Mouse (Mus musculus): ENCODE data around the gene Ptprc.

GRCm38 (mm10) chr1:138123866-138124265 is 51.6 kb downstream of the Ptprc start:
- TF ChIP-seq HCFC1 (IDR thresholded peaks at IDR 0.05; ENCODE audit: low read depth, low read length): no peak
- TF ChIP-seq POLR2AphosphoS2 (IDR thresholded peaks at IDR 0.05; ENCODE audit: low read length): no peak
- TF ChIP-seq TCF12 (IDR thresholded peaks at IDR 0.05; ENCODE audit: low read depth, low read length): no peak
- TF ChIP-seq ETS1 (IDR thresholded peaks at IDR 0.05; ENCODE audit: low read depth, low read length): no peak
- no peak for TF ChIP-seq POLR2A (IDR thresholded peaks at IDR 0.05; ENCODE audit: control insufficient read depth in 1 of 2, insufficient read depth in 1 of 2, low read depth in 1 of 2, low read length in 2 of 2, poor library complexity in 1 of 2)
- peak; percentile 16 to 40 (median 19); a peak in 3 of 6 replicates for TF ChIP-seq CTCF (IDR thresholded peaks at IDR 0.05 in 2 of 3, conservative IDR thresholded peaks at IDR 0.05 in 1 of 3; ENCODE audit: control insufficient read depth in 1 of 3, insufficient read depth in 1 of 3, low read depth in 2 of 3, low read length in 3 of 3, poor library complexity in 1 of 3, severe bottlenecking in 1 of 3)
- TF ChIP-seq USF2 (IDR thresholded peaks at IDR 0.05; ENCODE audit: borderline replicate concordance in 1 of 2, insufficient read depth in 1 of 2, low read depth in 1 of 2, low read length in 2 of 2): no peak
- TF ChIP-seq USF1 (IDR thresholded peaks at IDR 0.05; ENCODE audit: low read depth, low read length): no peak
- TF ChIP-seq EP300 (IDR thresholded peaks at IDR 0.05; ENCODE audit: low read depth in 1 of 2, low read length in 2 of 2): no peak

Measured in MEL (cell line).